Mouse (Mus musculus): Measurements from ENCODE around the gene Tmem204.

DNA sequence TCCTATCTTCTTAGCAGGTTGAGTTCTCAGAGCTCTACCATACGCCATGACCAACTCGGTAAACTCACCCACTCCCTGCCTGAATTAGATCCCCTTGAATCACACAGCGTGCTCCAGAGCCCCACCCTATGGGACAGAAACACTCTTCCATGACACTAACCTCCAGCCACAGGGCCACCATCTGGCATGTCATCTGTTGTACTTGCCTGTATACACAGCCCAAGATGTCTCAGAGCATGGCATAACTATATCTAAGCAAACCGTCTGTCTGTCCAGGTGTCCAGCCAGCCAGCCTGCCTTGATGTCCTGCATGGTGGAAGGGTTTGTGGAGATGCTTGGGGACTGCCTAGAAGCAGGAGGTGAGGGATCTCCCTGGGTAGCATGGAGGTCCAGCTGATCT, 6.5 kb downstream of the Tmem204 start:
- TF ChIP-seq CTCF (IDR thresholded peaks at IDR 0.05; ENCODE audit: low read depth) (no peak), EP300 (IDR thresholded peaks at IDR 0.05; ENCODE audit: low read depth) (no peak)

All from liver, postnatal 0 days (tissue).